Mouse (Mus musculus): Measurements from ENCODE around the gene Wnt9a. TPM values are rescaled to one million over a fixed set of nuclear protein-coding genes. Genes with fewer than 3 reads are reported as not detected.

Wnt9a gene
- total RNA-seq, 2 experiments from 2014 or later = 4.9 to 5.6 TPM

DNA sequence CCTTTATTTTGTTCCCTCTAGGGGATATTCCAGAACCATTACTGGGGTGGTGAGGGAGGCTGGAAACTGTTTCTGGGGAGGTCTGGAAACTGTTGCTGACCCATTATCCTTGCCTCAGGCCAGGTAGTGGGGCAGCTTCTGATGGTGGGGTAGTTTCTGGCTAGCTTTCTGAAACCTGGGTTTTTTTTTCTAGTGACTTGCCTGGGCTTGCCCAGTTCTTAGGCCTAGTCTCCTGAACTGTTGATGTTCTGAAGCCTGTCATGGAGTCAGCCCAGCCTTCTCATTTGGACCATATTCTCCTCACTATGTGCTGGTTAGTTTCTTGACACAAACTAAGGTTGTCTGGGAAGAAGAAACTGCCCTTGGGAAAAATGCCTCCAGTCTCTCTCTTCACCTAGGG, 72.8 kb downstream of the Wnt9a start:
- intact Hi-C loops (cut with DNase I) = no loop called here

More for the DNA sequence above, 72.8 kb downstream of the Wnt9a start:
- no peak for DNase-seq

Small RNA genes lying within 50 kb of the gene (microRNA-seq; reads per million reads assigned to microRNA genes)
- 0 reads per million in 2 experiments for gene Gm24756

Other genes starting within 250 kb of the Wnt9a start
- 100 to 1,000 TPM; 506 to 513 TPM for gene Obscn, start 170.5 kb upstream of the Wnt9a start, total RNA-seq (2021)
- 10 to 100 TPM; 14.7 to 17.7 TPM for gene Iba57, start 143.2 kb upstream of the Wnt9a start, total RNA-seq (2021)
- gene Gjc2, start 123.7 kb upstream of the Wnt9a start, total RNA-seq (2021) = 1 to 10 TPM; 1.1 TPM
- gene Guk1, start 114.7 kb upstream of the Wnt9a start, total RNA-seq (2021) = 10 to 100 TPM; 79.4 to 83.8 TPM
- 10 to 100 TPM; 91.5 to 95.2 TPM for gene Mrpl55, start 104.4 kb upstream of the Wnt9a start, total RNA-seq (2021)
- 1 to 10 TPM; 7.9 to 8.2 TPM for gene 2310033P09Rik, start 98.6 kb upstream of the Wnt9a start, total RNA-seq (2021)
- gene Arf1, start 78.7 kb upstream of the Wnt9a start, total RNA-seq (2021) = 100 to 1,000 TPM; 273 to 286 TPM
- not detected for gene Wnt3a, start 16.2 kb upstream of the Wnt9a start, total RNA-seq (2021)
- gene Prss38, start 68.7 kb downstream of the Wnt9a start, total RNA-seq (2021) = not detected
- 10 to 100 TPM; 10.9 to 12.5 TPM for gene Jmjd4, start 143.1 kb downstream of the Wnt9a start, total RNA-seq (2021)
- gene Snap47, start 144.3 kb downstream of the Wnt9a start, total RNA-seq (2021) = 10 to 100 TPM; 34.0 to 37.5 TPM
- gene Zfp867, start 165.5 kb downstream of the Wnt9a start, total RNA-seq (2021) = 1 to 10 TPM; 4.2 to 4.6 TPM
- 10 to 100 TPM; 18.5 to 20.1 TPM for gene Zkscan17, start 219.8 kb downstream of the Wnt9a start, total RNA-seq (2021)
- under 1 TPM; 0.51 to 0.55 TPM for gene Nlrp3, start 234.6 kb downstream of the Wnt9a start, total RNA-seq (2021)